Mouse (Mus musculus) kidney, embryonic 14.5 days (tissue): ENCODE results near the gene Olfr91. TPM values are rescaled to one million over a fixed set of nuclear protein-coding genes. Genes with fewer than 3 reads are reported as not detected.

Experiments
- ATAC-seq: fragments of 200-750 bp; cut with Nextera tagmentation; 2 replicates; pipeline ENCODE4 v1.8.0; 2017; ENCODE audit warnings: moderate number of reproducible peaks, mild to moderate bottlenecking, moderate TSS enrichment, moderate library complexity; ENCODE audit not compliant: low FRiP score, low TSS enrichment
- H3K27ac ChIP-seq: fragments of 300-500 bp; sonication (generic); 2 replicates; pipeline ENCODE4 v1.5.1; 2014; ENCODE audit warnings: low read depth, mild to moderate bottlenecking, low read length, moderate library complexity, mixed read lengths
- H3K27me3 ChIP-seq: fragments of 300-500 bp; sonication (generic); 2 replicates; pipeline ENCODE4 v1.6.1; 2014; ENCODE audit warnings: mild to moderate bottlenecking, low read length; ENCODE audit not compliant: control insufficient read depth, insufficient read depth
- H3K36me3 ChIP-seq: fragments of 300-500 bp; sonication (generic); 2 replicates; pipeline ENCODE4 v1.6.1; 2014; ENCODE audit warnings: low read length, mixed read lengths; ENCODE audit not compliant: control insufficient read depth, insufficient read depth
- H3K4me1 ChIP-seq: fragments of 300-500 bp; sonication (generic); 2 replicates; pipeline ENCODE4 v1.6.1; 2014; ENCODE audit warnings: low read length, mixed read lengths; ENCODE audit not compliant: control insufficient read depth, insufficient read depth
- H3K4me2 ChIP-seq: fragments of 300-500 bp; sonication (generic); replicated peaks from 2 replicates; pipeline ENCODE4 v1.6.1; 2014; ENCODE audit warnings: low read depth, mild to moderate bottlenecking, low read length
- H3K4me3 ChIP-seq: fragments of 300-500 bp; sonication (generic); 2 replicates; pipeline ENCODE4 v1.5.1; 2014; ENCODE audit warnings: mild to moderate bottlenecking, low read length
- H3K9ac ChIP-seq: fragments of 300-500 bp; sonication (generic); 2 replicates; pipeline ENCODE4 v1.6.1; 2014; ENCODE audit warnings: low read depth, mild to moderate bottlenecking, low read length, moderate library complexity
- H3K9me3 ChIP-seq: fragments of 300-500 bp; sonication (generic); 2 replicates; pipeline ENCODE4 v1.6.1; 2016; ENCODE audit warnings: low read length; ENCODE audit not compliant: control insufficient read depth
- WGBS: fragments of 180-500 bp; shearing (Covaris S2); extraction: QIAGEN DNeasy Blood & Tissue Kit; methylation state at CpG from one replicate; pipeline ENCODE4 v1.1.7; 2014; 5-methylcytosine and 5-hydroxymethylcytosine counted together
- polyA plus RNA-seq: library from polyadenylated mRNA; unstranded; fragments of >200 nt; fragmentation: Nextera tagmentation; extraction: Ambion mirVana; gene quantifications from 2 replicates; pipeline ENCODE4 v1.2.1, GENCODE M21; 2014

The Olfr91 gene
- polyA plus RNA-seq, 1 experiment from 2014 or later, result not detected

DNA sequence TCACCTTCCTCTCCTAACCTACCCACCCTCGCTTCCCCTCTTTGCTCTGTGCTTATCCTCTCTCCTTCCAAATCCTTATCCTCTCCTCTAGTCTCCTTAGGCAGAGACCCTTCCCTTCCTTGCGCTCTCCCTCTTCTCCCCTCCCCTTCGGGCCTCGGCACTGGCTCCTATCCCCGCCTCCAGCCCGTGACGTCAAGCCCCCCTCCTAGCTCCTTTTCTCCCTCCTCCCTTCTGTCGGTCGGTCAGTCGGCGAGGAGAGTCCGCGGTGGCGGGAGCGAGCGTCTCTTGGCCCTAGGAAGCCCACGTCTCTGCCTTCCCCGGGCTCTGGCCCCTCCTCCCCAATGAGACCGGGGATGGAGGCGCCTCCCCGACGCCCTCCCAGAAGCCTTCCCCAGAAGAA, 47.7 kb downstream of the Olfr91 start:
- peaks cover 18% of the 10 kb centered on the region for H3K4me1 ChIP-seq
- no peak overlapping the region for H3K27ac ChIP-seq
- no peaks in the 10 kb centered on the region for H3K9me3 ChIP-seq
- H3K9ac ChIP-seq, result peak overlapping the region; percentile 62; the same call in 1 of the 2 replicates
- H3K4me2 ChIP-seq, result peak overlapping the region; percentile 82
- peak; percentile 52 for ATAC-seq
- no peaks in the 10 kb centered on the region; the same call in 1 of the 2 replicates for H3K27me3 ChIP-seq
- WGBS, result 2% methylated on average over 22 of the region's 22 CpGs
- H3K36me3 ChIP-seq, result peaks cover 5% of the 10 kb centered on the region; the same call in 1 of the 2 replicates
- peak overlapping the region; percentile 58 for H3K4me3 ChIP-seq

- no peaks in the 10 kb centered on the region; the same call in 1 of the 2 replicates for H3K27me3 ChIP-seq
- H3K9me3 ChIP-seq, result no peaks in the 10 kb centered on the region
- peaks cover 18% of the 10 kb centered on the region for H3K4me1 ChIP-seq
- peak overlapping the region; percentile 82 for H3K4me2 ChIP-seq
- no peak overlapping the region for H3K27ac ChIP-seq
- peak; percentile 5; the same call in 1 of the 2 replicates for ATAC-seq
- peak overlapping the region; percentile 62 for H3K9ac ChIP-seq
- H3K4me3 ChIP-seq, result peak overlapping the region; percentile 58
- WGBS, result 3% methylated on average over 39 of the region's 39 CpGs
- H3K36me3 ChIP-seq, result no peaks in the 10 kb centered on the region; the same call in 1 of the 2 replicates
These were observed 48.3 kb downstream of the Olfr91 start for GRCm38 (mm10) chr17:37049570-37050310.

- no peaks in the 10 kb centered on the region; the same call in 1 of the 2 replicates for H3K27me3 ChIP-seq
- 72% methylated on average over 7 of the region's 7 CpGs for WGBS
- H3K4me2 ChIP-seq, result no peak overlapping the region
- no peaks in the 10 kb centered on the region for H3K36me3 ChIP-seq
- H3K27ac ChIP-seq, result no peak overlapping the region
- H3K9me3 ChIP-seq, result no peaks in the 10 kb centered on the region
- H3K4me3 ChIP-seq, result no peak overlapping the region
- peaks cover 18% of the 10 kb centered on the region for H3K4me1 ChIP-seq
- no peak for ATAC-seq
- H3K9ac ChIP-seq, result no peak overlapping the region
These were observed 49.7 kb downstream of the Olfr91 start for GRCm38 (mm10) chr17:37048383-37048782.

- no peaks in the 10 kb centered on the region for H3K9me3 ChIP-seq
- H3K4me1 ChIP-seq, result peaks cover 18% of the 10 kb centered on the region
- ATAC-seq, result no peak
- no peak overlapping the region for H3K27ac ChIP-seq
- no peaks in the 10 kb centered on the region; the same call in 1 of the 2 replicates for H3K27me3 ChIP-seq
- H3K36me3 ChIP-seq, result no peaks in the 10 kb centered on the region
- 26% methylated on average over 3 of the region's 3 CpGs for WGBS
- no peak overlapping the region for H3K4me2 ChIP-seq
- H3K9ac ChIP-seq, result no peak overlapping the region
- H3K4me3 ChIP-seq, result no peak overlapping the region
These were observed 50.1 kb downstream of the Olfr91 start for GRCm38 (mm10) chr17:37047981-37048380.

- ATAC-seq, result no peak
- H3K9ac ChIP-seq, result peak overlapping the region; percentile 90; the same call in 1 of the 2 replicates
- peak overlapping the region; percentile 90 for H3K4me2 ChIP-seq
- 15% methylated on average over 19 of the region's 19 CpGs for WGBS
- H3K36me3 ChIP-seq, result no peaks in the 10 kb centered on the region
- no peaks in the 10 kb centered on the region; the same call in 1 of the 2 replicates for H3K27me3 ChIP-seq
- H3K9me3 ChIP-seq, result no peaks in the 10 kb centered on the region
- H3K4me1 ChIP-seq, result peaks cover 18% of the 10 kb centered on the region
- H3K27ac ChIP-seq, result no peak overlapping the region
- H3K4me3 ChIP-seq, result peak overlapping the region; percentile 77
These were observed 50.6 kb downstream of the Olfr91 start for GRCm38 (mm10) chr17:37047332-37047976.

DNA sequence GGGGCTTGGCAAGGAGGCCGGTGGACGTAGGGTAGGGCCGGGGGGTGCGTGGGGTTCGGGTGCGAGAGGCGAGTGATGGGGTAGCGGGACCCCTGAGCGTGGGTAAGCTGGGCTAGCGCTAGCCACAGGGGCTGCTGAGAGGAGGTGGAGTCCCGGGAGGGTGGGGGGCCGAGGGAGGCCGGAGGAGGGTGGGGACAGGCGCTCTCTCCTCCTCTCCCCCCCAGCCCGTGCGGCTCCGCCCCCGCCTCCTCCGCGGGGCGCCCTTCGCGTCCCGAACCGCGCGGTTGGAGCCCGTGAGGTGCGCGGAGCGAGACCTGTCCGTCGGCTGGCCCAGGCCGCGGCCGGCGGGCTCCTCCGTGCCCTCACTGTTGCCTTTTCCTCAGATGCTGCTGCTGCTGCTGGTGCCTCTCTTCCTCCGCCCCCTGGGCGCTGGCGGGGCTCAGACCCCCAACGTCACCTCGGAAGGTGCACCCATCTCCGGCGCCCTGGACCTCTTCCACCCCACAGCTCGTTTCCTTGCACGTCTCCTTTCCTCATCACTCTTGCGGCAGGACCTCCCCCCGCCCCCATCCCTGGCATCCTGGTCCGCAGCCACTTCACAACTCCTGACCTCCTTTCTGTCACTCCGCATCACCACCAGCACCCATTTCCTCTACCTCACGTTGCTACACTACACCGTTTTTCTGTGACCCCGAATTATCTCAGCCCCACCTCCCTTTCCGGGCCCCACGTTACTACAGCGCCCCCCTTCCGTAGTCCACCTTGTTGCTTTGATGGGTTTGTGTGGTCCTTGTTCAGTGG, 51.6 kb downstream of the Olfr91 start:
- Histone ChIP-seq H3K4me1 (peaks cover 18% of the 10 kb centered on the region), H3K9me3 (no peaks in the 10 kb centered on the region), H3K4me3 (peak overlapping the region; percentile 77), H3K36me3 (no peaks in the 10 kb centered on the region), H3K4me2 (peak overlapping the region; percentile 90), H3K9ac (peak overlapping the region; percentile 90), H3K27me3 (no peaks in the 10 kb centered on the region; the same call in 1 of the 2 replicates), H3K27ac (peak overlapping the region; percentile 26; the same call in 1 of the 2 replicates)
- ATAC-seq, result peak; percentile 77
- 3% methylated on average over 29 of the region's 58 CpGs for WGBS

- Histone ChIP-seq H3K36me3 (no peaks in the 10 kb centered on the region), H3K4me3 (peak within 1 kb of the TSS; percentile 77), H3K4me1 (peaks cover 15% of the 10 kb centered on the region), H3K27me3 (no peaks in the 10 kb centered on the region; the same call in 1 of the 2 replicates), H3K27ac (peak within 1 kb of the TSS; percentile 26; the same call in 1 of the 2 replicates), H3K9me3 (no peaks in the 10 kb centered on the region), H3K4me2 (peak within 1 kb of the TSS; percentile 90), H3K9ac (peak within 1 kb of the TSS; percentile 90)
- peak; percentile 86 for ATAC-seq
- WGBS, result under 1% methylated on average over 43 of the region's 55 CpGs
These were observed 52.3 kb downstream of the Olfr91 start, which contains the start of gene Gabbr1 for GRCm38 (mm10) chr17:37045611-37046311. Gene Gabbr1 (plus strand): TSS chr17:37045966.

DNA sequence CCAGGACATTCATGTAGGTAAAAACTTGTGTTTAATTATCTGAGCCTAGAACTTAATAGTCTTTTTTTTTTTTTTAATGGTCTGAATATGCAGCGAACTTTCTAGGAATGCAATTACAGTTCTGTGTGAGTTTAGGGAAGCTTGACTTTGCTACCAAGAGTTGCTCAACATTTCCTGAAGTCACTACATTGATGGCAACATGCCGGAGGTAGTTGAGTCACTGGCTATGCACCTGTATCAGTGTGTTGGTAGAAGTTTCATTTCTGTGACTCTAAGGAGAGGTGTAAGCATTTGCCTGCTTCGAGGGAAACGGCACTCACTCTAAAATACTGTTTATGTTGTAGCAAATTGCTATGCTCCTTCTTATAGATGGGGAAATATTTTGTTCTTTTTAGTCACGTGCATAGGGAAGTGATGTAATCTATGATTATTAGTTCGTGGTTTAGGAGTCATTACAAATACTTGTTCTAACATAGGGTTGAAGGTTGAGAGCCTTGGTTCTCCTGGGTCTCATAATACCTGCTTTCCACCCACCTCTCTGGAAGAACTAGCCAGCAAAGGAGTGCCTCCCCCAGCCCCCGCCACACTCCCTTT, 53.3 kb downstream of the Olfr91 start:
- H3K27ac ChIP-seq, result no peak overlapping the region
- no peaks in the 10 kb centered on the region for H3K9me3 ChIP-seq
- no peak for ATAC-seq
- H3K36me3 ChIP-seq, result no peaks in the 10 kb centered on the region
- H3K9ac ChIP-seq, result no peak overlapping the region
- 78% methylated on average over 7 of the region's 7 CpGs for WGBS
- H3K4me2 ChIP-seq, result peak overlapping the region; percentile 90
- H3K4me3 ChIP-seq, result peak overlapping the region; percentile 77; the same call in 1 of the 2 replicates
- H3K4me1 ChIP-seq, result peaks cover 14% of the 10 kb centered on the region
- no peaks in the 10 kb centered on the region; the same call in 1 of the 2 replicates for H3K27me3 ChIP-seq
